Mouse (Mus musculus) megakaryocyte, embryonic 14.5 days (primary cell): ENCODE measurements around the gene Zcchc17. TPM values are rescaled to one million over a fixed set of nuclear protein-coding genes. Genes with fewer than 3 reads are reported as not detected.

Experiments
- H3K27me3 ChIP-seq: replicated peaks from 2 replicates; pipeline ENCODE3; 2012; ENCODE audit warnings: inconsistent platforms
- H3K36me3 ChIP-seq: replicated peaks from 2 replicates; pipeline ENCODE3; 2012; ENCODE audit warnings: low read length, inconsistent platforms, mixed read lengths
- H3K4me1 ChIP-seq: 2 replicates; pipeline ENCODE4 v1.6.1; 2012; ENCODE audit warnings: inconsistent platforms
- H3K4me3 ChIP-seq: replicated peaks from 2 replicates; pipeline ENCODE3; 2012; ENCODE audit warnings: moderate library complexity, mild to moderate bottlenecking, inconsistent platforms
- H3K9me3 ChIP-seq: 2 replicates; pipeline ENCODE4 v1.6.1; 2012; ENCODE audit warnings: inconsistent platforms
- FLI1 ChIP-seq: IDR thresholded peaks from 2 replicates; pipeline ENCODE4 v1.6.1; 2012; ENCODE audit warnings: low read length, inconsistent platforms, mixed read lengths
- GATA1 ChIP-seq: IDR thresholded peaks from 3 replicates; pipeline ENCODE4 v1.6.1; 2012; ENCODE audit warnings: mixed read lengths, low read length, inconsistent platforms, borderline replicate concordance
- polyA plus RNA-seq: library from polyadenylated mRNA; stranded (reverse); fragments of >175 nt; gene quantifications from 2 replicates; pipeline ENCODE4 v1.2.3, GENCODE M21; 2012; ENCODE audit warnings: low replicate concordance; ENCODE audit not compliant: insufficient read depth

Zcchc17 gene
- polyA plus RNA-seq, 1 experiment: 32.2 TPM

GRCm38 (mm10) chr4:130352588-130352987, 7.2 kb downstream of the Zcchc17 start:
- TF ChIP-seq GATA1 (no peak), FLI1 (no peak)
- H3K9me3 ChIP-seq: no peaks in the 10 kb centered on the region
- H3K4me1 ChIP-seq: peaks cover 12% of the 10 kb centered on the region
- H3K4me3 ChIP-seq: no peak overlapping the region
- H3K36me3 ChIP-seq: peaks cover 90% of the 10 kb centered on the region
- no peaks in the 10 kb centered on the region for H3K27me3 ChIP-seq

- H3K4me1 ChIP-seq: peaks cover 12% of the 10 kb centered on the region
- H3K9me3 ChIP-seq: no peaks in the 10 kb centered on the region
- TF ChIP-seq GATA1 (no peak), FLI1 (no peak)
- H3K27me3 ChIP-seq: no peaks in the 10 kb centered on the region
- H3K4me3 ChIP-seq: no peak overlapping the region
- H3K36me3 ChIP-seq: peaks cover 97% of the 10 kb centered on the region
Observed at GRCm38 (mm10) chr4:130350690-130351422, 8.9 kb downstream of the Zcchc17 start.

GRCm38 (mm10) chr4:130349666-130350065, 10.1 kb downstream of the Zcchc17 start:
- no peak for TF ChIP-seq FLI1
- TF ChIP-seq GATA1: no peak
- H3K36me3 ChIP-seq: peaks cover 98% of the 10 kb centered on the region
- H3K27me3 ChIP-seq: no peaks in the 10 kb centered on the region
- no peaks in the 10 kb centered on the region for H3K9me3 ChIP-seq
- H3K4me3 ChIP-seq: no peak overlapping the region
- H3K4me1 ChIP-seq: peaks cover 12% of the 10 kb centered on the region

- no peaks in the 10 kb centered on the region for H3K9me3 ChIP-seq
- peaks cover 74% of the 10 kb centered on the region for H3K36me3 ChIP-seq
- no peak overlapping the region for H3K4me3 ChIP-seq
- H3K4me1 ChIP-seq: peaks cover 4% of the 10 kb centered on the region
- H3K27me3 ChIP-seq: no peaks in the 10 kb centered on the region
- TF ChIP-seq FLI1 (no peak), GATA1 (no peak)
Observed at GRCm38 (mm10) chr4:130341691-130342090, 18.1 kb downstream of the Zcchc17 start.

- Histone ChIP-seq H3K4me3 (no peak overlapping the region), H3K36me3 (peaks cover 82% of the 10 kb centered on the region), H3K9me3 (no peaks in the 10 kb centered on the region), H3K27me3 (no peaks in the 10 kb centered on the region), H3K4me1 (no peaks in the 10 kb centered on the region)
- no peak for TF ChIP-seq FLI1
- TF ChIP-seq GATA1: no peak
Observed at GRCm38 (mm10) chr4:130335867-130336266, 23.9 kb downstream of the Zcchc17 start.

- Histone ChIP-seq H3K36me3 (peaks cover 91% of the 10 kb centered on the region), H3K4me1 (peaks cover 12% of the 10 kb centered on the region), H3K4me3 (no peak overlapping the region), H3K27me3 (no peaks in the 10 kb centered on the region), H3K9me3 (no peaks in the 10 kb centered on the region)
- TF ChIP-seq GATA1 (no peak), FLI1 (no peak)
Observed at GRCm38 (mm10) chr4:130327366-130327765, 32.4 kb downstream of the Zcchc17 start.

GRCm38 (mm10) chr4:130325446-130325845, 34.3 kb downstream of the Zcchc17 start:
- no peaks in the 10 kb centered on the region for H3K9me3 ChIP-seq
- H3K4me3 ChIP-seq: no peak overlapping the region
- no peak for TF ChIP-seq GATA1
- no peak for TF ChIP-seq FLI1
- no peaks in the 10 kb centered on the region for H3K27me3 ChIP-seq
- peaks cover 12% of the 10 kb centered on the region for H3K4me1 ChIP-seq
- H3K36me3 ChIP-seq: peaks cover 89% of the 10 kb centered on the region

- H3K9me3 ChIP-seq: no peaks in the 10 kb centered on the region
- H3K4me1 ChIP-seq: peaks cover 15% of the 10 kb centered on the region
- no peak overlapping the region for H3K4me3 ChIP-seq
- no peaks in the 10 kb centered on the region for H3K27me3 ChIP-seq
- TF ChIP-seq FLI1 (no peak), GATA1 (no peak)
- peaks cover 93% of the 10 kb centered on the region for H3K36me3 ChIP-seq
Observed at GRCm38 (mm10) chr4:130323607-130324006, 36.1 kb downstream of the Zcchc17 start.

- H3K4me3 ChIP-seq: no peak overlapping the region
- TF ChIP-seq GATA1 (no peak), FLI1 (no peak)
- no peaks in the 10 kb centered on the region for H3K9me3 ChIP-seq
- H3K27me3 ChIP-seq: no peaks in the 10 kb centered on the region
- peaks cover 93% of the 10 kb centered on the region for H3K36me3 ChIP-seq
- H3K4me1 ChIP-seq: peaks cover 20% of the 10 kb centered on the region
Observed at GRCm38 (mm10) chr4:130323165-130323564, 36.6 kb downstream of the Zcchc17 start.

GRCm38 (mm10) chr4:130322567-130322966, 37.2 kb downstream of the Zcchc17 start:
- no peaks in the 10 kb centered on the region for H3K9me3 ChIP-seq
- no peak overlapping the region for H3K4me3 ChIP-seq
- H3K4me1 ChIP-seq: peaks cover 22% of the 10 kb centered on the region
- no peak for TF ChIP-seq FLI1
- TF ChIP-seq GATA1: no peak
- H3K27me3 ChIP-seq: no peaks in the 10 kb centered on the region
- H3K36me3 ChIP-seq: peaks cover 93% of the 10 kb centered on the region
